Mouse (Mus musculus) midbrain, embryonic 11.5 days (tissue): ENCODE data around the gene Sipa1l1. TPM values are rescaled to one million over a fixed set of nuclear protein-coding genes. Genes with fewer than 3 reads are reported as not detected.

ENCODE experiments used
- ATAC-seq: fragments of 200-750 bp; cut with Nextera tagmentation; 2 replicates; pipeline ENCODE4 v1.8.0; 2017; ENCODE audit warnings: moderate TSS enrichment, moderate library complexity; ENCODE audit not compliant: low FRiP score
- DNase-seq: peaks from one replicate; pipeline ENCODE4 v3.0.0; 2015; ENCODE audit warnings: low spot score; ENCODE audit errors: missing footprints
- H3K27ac ChIP-seq: fragments of 300-500 bp; sonication (generic); 2 replicates; pipeline ENCODE4 v1.5.1; 2014; ENCODE audit warnings: low read depth, low read length
- H3K27me3 ChIP-seq: fragments of 300-500 bp; sonication (generic); 2 replicates; pipeline ENCODE4 v1.6.1; 2014; ENCODE audit warnings: mild to moderate bottlenecking, low read length, moderate library complexity, mixed read lengths; ENCODE audit not compliant: control insufficient read depth, insufficient read depth
- H3K36me3 ChIP-seq: fragments of 300-500 bp; sonication (generic); 2 replicates; pipeline ENCODE4 v1.6.1; 2014; ENCODE audit warnings: mild to moderate bottlenecking, low read length, moderate library complexity, mixed read lengths; ENCODE audit not compliant: control insufficient read depth, insufficient read depth
- H3K4me1 ChIP-seq: fragments of 300-500 bp; sonication (generic); 2 replicates; pipeline ENCODE4 v1.6.1; 2014; ENCODE audit warnings: low read length; ENCODE audit not compliant: control insufficient read depth, insufficient read depth
- H3K4me2 ChIP-seq: fragments of 300-500 bp; sonication (generic); 2 replicates; pipeline ENCODE4 v1.6.1; 2014; ENCODE audit warnings: mild to moderate bottlenecking, moderate library complexity
- H3K4me3 ChIP-seq: fragments of 300-500 bp; sonication (generic); 2 replicates; pipeline ENCODE4 v1.5.1; 2014; ENCODE audit warnings: low read depth, low read length
- H3K9ac ChIP-seq: fragments of 300-500 bp; sonication (generic); 2 replicates; pipeline ENCODE4 v1.6.1; 2014; ENCODE audit warnings: low read length
- H3K9me3 ChIP-seq: fragments of 300-500 bp; sonication (generic); 2 replicates; pipeline ENCODE4 v1.6.1; 2016; ENCODE audit warnings: low read length; ENCODE audit not compliant: control insufficient read depth
- WGBS: fragments of 180-500 bp; shearing (Covaris S2); extraction: QIAGEN DNeasy Blood & Tissue Kit; methylation state at CpG from one replicate; pipeline ENCODE4 v1.1.7; 2014; 5-methylcytosine and 5-hydroxymethylcytosine counted together
- polyA plus RNA-seq: library from polyadenylated mRNA; unstranded; fragments of >200 nt; fragmentation: Nextera tagmentation; extraction: Ambion mirVana; gene quantifications from 2 replicates; pipeline ENCODE4 v1.2.1, GENCODE M21; 2014

Gene Sipa1l1
- polyA plus RNA-seq, 1 experiment from 2014 or later: 24.1 TPM

GRCm38 (mm10) chr12:82188321-82189075 lies 19.4 kb downstream of the Sipa1l1 start:
- H3K4me2 ChIP-seq: no peak overlapping the region
- no peaks in the 10 kb centered on the region for H3K27me3 ChIP-seq
- DNase-seq: no peak
- peaks cover 3% of the 10 kb centered on the region; the same call in 1 of the 2 replicates for H3K4me1 ChIP-seq
- no peak for ATAC-seq
- H3K27ac ChIP-seq: no peak overlapping the region
- H3K36me3 ChIP-seq: no peaks in the 10 kb centered on the region
- H3K4me3 ChIP-seq: no peak overlapping the region
- no peaks in the 10 kb centered on the region for H3K9me3 ChIP-seq
- H3K9ac ChIP-seq: no peak overlapping the region
- WGBS: 66% methylated on average over 9 of the region's 9 CpGs

DNA sequence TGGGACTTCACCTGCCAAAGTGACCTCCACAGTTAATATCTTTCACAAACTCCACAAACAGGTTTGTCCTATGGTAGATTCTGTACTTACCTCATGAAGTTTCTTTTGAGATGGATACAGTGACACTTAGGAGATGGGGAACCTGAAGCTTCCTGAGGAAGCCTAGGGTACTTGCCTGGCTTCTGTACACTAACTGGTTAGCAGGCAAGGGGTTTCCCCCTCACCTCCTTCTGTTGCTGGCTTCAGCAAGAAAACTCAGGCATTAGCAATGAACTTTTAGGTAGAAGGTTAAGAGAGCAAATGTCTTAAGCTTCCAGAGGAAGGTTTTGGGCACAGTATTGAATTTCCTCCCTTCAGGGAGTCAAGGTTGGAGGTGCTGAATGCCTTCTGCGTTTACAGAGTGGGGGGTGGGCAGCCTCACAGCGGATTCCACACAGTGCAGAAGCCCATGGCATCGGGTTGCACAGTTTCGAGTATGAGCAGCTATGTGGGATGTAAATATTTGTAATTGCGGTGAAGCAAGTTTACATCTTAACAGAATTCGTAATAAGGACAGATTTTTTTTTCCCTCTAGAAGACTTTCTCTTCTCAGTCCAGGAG lies 20.1 kb downstream of the Sipa1l1 start:
- no peak for DNase-seq
- Histone ChIP-seq H3K4me2 (no peak overlapping the region), H3K4me3 (no peak overlapping the region), H3K4me1 (peaks cover 3% of the 10 kb centered on the region; the same call in 1 of the 2 replicates), H3K9ac (no peak overlapping the region), H3K9me3 (no peaks in the 10 kb centered on the region), H3K36me3 (no peaks in the 10 kb centered on the region), H3K27me3 (no peaks in the 10 kb centered on the region), H3K27ac (no peak overlapping the region)
- 58% methylated on average over 6 of the region's 6 CpGs for WGBS
- no peak for ATAC-seq

GRCm38 (mm10) chr12:82189715-82190581 lies 20.8 kb downstream of the Sipa1l1 start:
- Histone ChIP-seq H3K36me3 (no peaks in the 10 kb centered on the region), H3K4me1 (peaks cover 3% of the 10 kb centered on the region; the same call in 1 of the 2 replicates), H3K27me3 (no peaks in the 10 kb centered on the region), H3K27ac (no peak overlapping the region), H3K4me3 (no peak overlapping the region), H3K9ac (no peak overlapping the region), H3K9me3 (no peaks in the 10 kb centered on the region), H3K4me2 (no peak overlapping the region)
- WGBS: 88% methylated on average over 16 of the region's 16 CpGs
- DNase-seq (no peak), ATAC-seq (no peak)

DNA sequence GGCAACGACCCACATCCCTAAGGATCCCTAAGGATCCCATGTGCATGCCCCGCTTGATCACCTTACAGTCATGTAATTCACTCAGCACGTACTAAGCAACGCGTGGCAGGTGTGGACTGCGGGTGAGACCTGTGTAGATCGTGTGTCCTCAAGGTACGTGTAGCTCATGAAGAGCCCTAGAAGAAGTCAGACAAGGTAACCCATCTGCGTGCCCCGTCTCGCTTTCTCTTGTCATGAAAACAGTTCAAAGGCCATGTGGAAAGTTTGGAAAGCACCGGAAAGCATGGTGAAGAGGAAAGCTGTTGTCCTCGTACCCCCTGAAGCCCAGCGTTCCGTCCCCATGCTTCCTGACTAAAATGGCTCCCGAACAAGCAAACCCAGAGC lies 21.5 kb downstream of the Sipa1l1 start:
- no peaks in the 10 kb centered on the region for H3K9me3 ChIP-seq
- 92% methylated on average over 16 of the region's 16 CpGs for WGBS
- no peak overlapping the region for H3K4me2 ChIP-seq
- DNase-seq (no peak), ATAC-seq (no peak)
- no peaks in the 10 kb centered on the region for H3K36me3 ChIP-seq
- H3K4me1 ChIP-seq: peaks cover 3% of the 10 kb centered on the region; the same call in 1 of the 2 replicates
- no peak overlapping the region for H3K4me3 ChIP-seq
- no peak overlapping the region for H3K9ac ChIP-seq
- H3K27me3 ChIP-seq: no peaks in the 10 kb centered on the region
- no peak overlapping the region for H3K27ac ChIP-seq

- Histone ChIP-seq H3K4me3 (no peak overlapping the region), H3K27me3 (no peaks in the 10 kb centered on the region), H3K4me2 (no peak overlapping the region), H3K4me1 (peaks cover 10% of the 10 kb centered on the region), H3K9ac (no peak overlapping the region), H3K9me3 (no peaks in the 10 kb centered on the region), H3K27ac (no peak overlapping the region), H3K36me3 (no peaks in the 10 kb centered on the region)
- DNase-seq (no peak), ATAC-seq (no peak)
- WGBS: 85% methylated on average over 5 of the region's 5 CpGs
Observed at GRCm38 (mm10) chr12:82191686-82192085, 22.6 kb downstream of the Sipa1l1 start.

DNA sequence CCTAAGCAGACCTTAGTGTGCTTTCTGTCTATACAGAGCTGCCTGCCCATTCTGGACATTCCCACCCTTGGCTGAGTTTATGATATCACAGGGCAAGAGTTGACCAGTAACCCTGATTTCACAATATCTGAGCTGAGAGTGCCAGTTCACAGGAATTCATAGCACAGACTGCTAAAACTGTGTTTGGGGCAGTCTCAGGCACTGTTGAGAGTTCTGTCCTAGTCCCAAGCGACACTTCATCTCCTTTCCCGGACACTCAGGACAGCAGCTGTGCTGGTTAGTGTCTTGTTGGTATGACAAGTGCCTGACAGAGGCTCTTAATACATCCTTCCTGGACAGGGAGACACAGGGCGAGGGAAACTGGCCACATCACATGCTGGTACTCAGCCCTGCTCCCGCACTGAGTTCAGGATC lies 23.5 kb downstream of the Sipa1l1 start:
- H3K9me3 ChIP-seq: no peaks in the 10 kb centered on the region
- DNase-seq (no peak), ATAC-seq (no peak)
- 84% methylated on average over 4 of the region's 4 CpGs for WGBS
- H3K27ac ChIP-seq: no peak overlapping the region
- no peak overlapping the region for H3K4me3 ChIP-seq
- no peaks in the 10 kb centered on the region for H3K36me3 ChIP-seq
- H3K4me1 ChIP-seq: peaks cover 14% of the 10 kb centered on the region
- H3K9ac ChIP-seq: no peak overlapping the region
- no peaks in the 10 kb centered on the region for H3K27me3 ChIP-seq
- no peak overlapping the region for H3K4me2 ChIP-seq

DNA sequence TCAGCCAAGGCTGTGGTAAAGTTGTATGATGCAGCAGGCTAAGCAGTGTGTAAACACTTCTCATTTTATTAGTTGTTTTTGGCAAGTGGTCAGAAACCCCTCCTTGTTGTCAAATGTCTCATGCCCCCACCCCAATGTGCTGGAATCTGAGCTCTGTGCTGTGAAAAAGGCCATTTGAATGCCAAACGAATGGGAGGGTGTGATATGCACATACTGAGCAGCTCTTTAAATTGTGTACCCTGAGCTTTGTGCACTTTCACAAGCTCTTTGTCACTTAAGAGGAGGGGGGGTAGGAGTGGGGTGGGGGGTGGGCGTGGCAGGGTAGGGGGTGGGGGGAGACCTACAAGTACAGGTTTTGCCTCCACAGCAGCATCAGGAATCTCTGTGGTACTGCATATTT lies 24.4 kb downstream of the Sipa1l1 start:
- H3K36me3 ChIP-seq: no peaks in the 10 kb centered on the region
- WGBS: 58% methylated on average over 2 of the region's 2 CpGs
- DNase-seq (no peak), ATAC-seq (no peak)
- no peak overlapping the region for H3K27ac ChIP-seq
- H3K9me3 ChIP-seq: no peaks in the 10 kb centered on the region
- H3K4me2 ChIP-seq: no peak overlapping the region
- no peak overlapping the region for H3K9ac ChIP-seq
- peaks cover 11% of the 10 kb centered on the region for H3K4me1 ChIP-seq
- no peak overlapping the region for H3K4me3 ChIP-seq
- H3K27me3 ChIP-seq: no peaks in the 10 kb centered on the region

- 86% methylated on average over 3 of the region's 3 CpGs for WGBS
- ATAC-seq (no peak), DNase-seq (no peak)
- Histone ChIP-seq H3K4me1 (peaks cover 11% of the 10 kb centered on the region), H3K9ac (no peak overlapping the region), H3K4me2 (no peak overlapping the region), H3K9me3 (no peaks in the 10 kb centered on the region), H3K4me3 (no peak overlapping the region), H3K27ac (no peak overlapping the region), H3K36me3 (no peaks in the 10 kb centered on the region), H3K27me3 (no peaks in the 10 kb centered on the region)
Observed at GRCm38 (mm10) chr12:82194919-82195318, 25.8 kb downstream of the Sipa1l1 start.

- H3K9me3 ChIP-seq: no peaks in the 10 kb centered on the region
- H3K36me3 ChIP-seq: no peaks in the 10 kb centered on the region; the same call in 1 of the 2 replicates
- H3K4me2 ChIP-seq: no peak overlapping the region
- no peak overlapping the region for H3K27ac ChIP-seq
- H3K4me3 ChIP-seq: no peak overlapping the region
- DNase-seq: no peak
- H3K27me3 ChIP-seq: no peaks in the 10 kb centered on the region
- WGBS: 84% methylated on average over 2 of the region's 2 CpGs
- H3K9ac ChIP-seq: no peak overlapping the region
- no peak for ATAC-seq
- peaks cover 11% of the 10 kb centered on the region for H3K4me1 ChIP-seq
Observed at GRCm38 (mm10) chr12:82196213-82196612, 27.1 kb downstream of the Sipa1l1 start.
